16 mouse cellular contexts compared by ENCODE assay signal in genomic region chr8:77682008-77682934, GRCm38 (mm10). TPM values are rescaled to one million over a fixed set of nuclear protein-coding genes. Genes with fewer than 3 reads are reported as not detected.
DNase-seq lines count a peak whose midpoint lies in the region; ATAC-seq lines count a peak whose summit lies in the region.
"Had no signal": no experiment of that assay in that cellular context is flagged by ENCODE, and none has a peak within 500 bp of the region (broad histone marks: within the 10 kb centered on the region; RNA-seq: fewer than 3 reads in every experiment).

No protein-coding gene starts in this region.

- peak overlapping the region; percentile 71 for H3K9ac ChIP-seq in heart, embryonic 13.5 days
- H3K9ac ChIP-seq in lung, embryonic 16.5 days (ENCODE audit: low read length), result no peak overlapping the region
- H3K9ac ChIP-seq in intestine, embryonic 14.5 days (ENCODE audit: low read length), result 0 out of 2 replicates have a peak overlapping the region, but pooled peaks have one; percentile 7
- H3K9ac ChIP-seq in stomach, embryonic 14.5 days (replicated peaks; ENCODE audit: low read depth, low read length), result no peak overlapping the region
- H3K9ac ChIP-seq: forebrain, embryonic 12.5 days; liver, embryonic 13.5 days had no signal

- H3K4me3 ChIP-seq in heart, embryonic 13.5 days, result peak overlapping the region; percentile 14; the same call in 1 of the 2 replicates
- H3K4me3 ChIP-seq in lung, embryonic 16.5 days (ENCODE audit: low read length), result no peak overlapping the region
- H3K4me3 ChIP-seq in intestine, embryonic 14.5 days (ENCODE audit: low read depth, low read length), result no peak overlapping the region
- no peak overlapping the region for H3K4me3 ChIP-seq in stomach, embryonic 14.5 days (ENCODE audit: low read depth, low read length)
- H3K4me3 ChIP-seq: forebrain, embryonic 12.5 days; left cerebral cortex, adult 2 months; liver, embryonic 13.5 days had no signal

- intact Hi-C loops in heart, postnatal 25 days (cut with DNase I), result loop anchor here (5.0 kb wide), 1 partner anchor 40 kb away; the partner anchor contains the start of gene Ednra

- peaks cover 19% of the 10 kb centered on the region for H3K36me3 ChIP-seq in heart, embryonic 13.5 days
- peaks cover 5% of the 10 kb centered on the region; the same call in 1 of the 2 replicates for H3K36me3 ChIP-seq in lung, embryonic 16.5 days (ENCODE audit: control insufficient read depth, insufficient read depth, low read length)
- H3K36me3 ChIP-seq in intestine, embryonic 14.5 days (ENCODE audit: control insufficient read depth, insufficient read depth, low read length), result no peaks in the 10 kb centered on the region; the same call in 1 of the 2 replicates
- H3K36me3 ChIP-seq in stomach, embryonic 14.5 days (ENCODE audit: control insufficient read depth, insufficient read depth, low read length), result no peaks in the 10 kb centered on the region
- H3K36me3 ChIP-seq: forebrain, embryonic 12.5 days; liver, embryonic 13.5 days had no signal

- H3K27me3 ChIP-seq in heart, embryonic 13.5 days (replicated peaks), result no peaks in the 10 kb centered on the region
- no peaks in the 10 kb centered on the region for H3K27me3 ChIP-seq in lung, embryonic 16.5 days (ENCODE audit: control insufficient read depth, insufficient read depth, low read depth, low read length)
- H3K27me3 ChIP-seq in intestine, embryonic 14.5 days (replicated peaks; ENCODE audit: control insufficient read depth, insufficient read depth, low read length), result no peaks in the 10 kb centered on the region
- no peaks in the 10 kb centered on the region for H3K27me3 ChIP-seq in stomach, embryonic 14.5 days (ENCODE audit: control insufficient read depth, insufficient read depth, low read length)
- H3K27me3 ChIP-seq: CH12.LX; forebrain, embryonic 12.5 days; liver, embryonic 13.5 days had no signal

- 31% methylated on average over 15 of the region's 15 CpGs for WGBS in heart, embryonic 13.5 days
- WGBS in lung, embryonic 16.5 days, result 31% methylated on average over 15 of the region's 15 CpGs
- whole genome bisulfite sequencing in intestine, embryonic 14.5 days, result 15% methylated on average over 15 of the region's 15 CpGs
- 27% methylated on average over 15 of the region's 15 CpGs for WGBS in stomach, embryonic 14.5 days

- ATAC-seq in heart, embryonic 13.5 days (ENCODE audit: extremely low read depth, insufficient number of reproducible peaks, low FRiP score, low TSS enrichment), result no peak
- peak; percentile 37; the same call in 1 of the 2 replicates for ATAC-seq in lung, embryonic 16.5 days (ENCODE audit: low read depth)
- ATAC-seq in intestine, embryonic 14.5 days (replicated peaks; ENCODE audit: low FRiP score, low TSS enrichment, low read depth), result no peak
- no peak for ATAC-seq in stomach, embryonic 14.5 days (ENCODE audit: insufficient number of reproducible peaks, insufficient read depth, low FRiP score, low read depth)
- ATAC-seq in granulocyte monocyte progenitor cell, adult 5-6 weeks (replicated peaks; ENCODE audit: poor library complexity, severe bottlenecking), result no peak

- H3K4me1 ChIP-seq in heart, embryonic 13.5 days, result peaks cover 48% of the 10 kb centered on the region
- peaks cover 15% of the 10 kb centered on the region for H3K4me1 ChIP-seq in lung, embryonic 16.5 days (replicated peaks; ENCODE audit: control insufficient read depth, insufficient read depth, low read length)
- peaks cover 31% of the 10 kb centered on the region for H3K4me1 ChIP-seq in intestine, embryonic 14.5 days (replicated peaks; ENCODE audit: control insufficient read depth, insufficient read depth, low read length)
- peaks cover 17% of the 10 kb centered on the region for H3K4me1 ChIP-seq in stomach, embryonic 14.5 days (ENCODE audit: control insufficient read depth, insufficient read depth, low read length)
- H3K4me1 ChIP-seq: forebrain, embryonic 12.5 days; liver, embryonic 13.5 days had no signal

- peak overlapping the region; percentile 78 for H3K27ac ChIP-seq in heart, embryonic 13.5 days (replicated peaks)
- peak overlapping the region; percentile 80 for H3K27ac ChIP-seq in lung, embryonic 16.5 days (ENCODE audit: low read length)
- H3K27ac ChIP-seq in intestine, embryonic 14.5 days (ENCODE audit: low read depth), result peak overlapping the region; percentile 80
- H3K27ac ChIP-seq in stomach, embryonic 14.5 days (ENCODE audit: low read length), result peak overlapping the region; percentile 40
- H3K27ac ChIP-seq: forebrain, embryonic 12.5 days; left cerebral cortex, adult 2 months; liver, embryonic 13.5 days had no signal

- DNase-seq in heart, postnatal 25 days (ENCODE audit: low spot score), result no peak
- no peak for DNase-seq in lung, postnatal 4 days
- no peak for DNase-seq in intestine, embryonic 14.5 days (ENCODE audit: low spot score)
- DNase-seq in frontal cortex, postnatal 25 days (ENCODE audit: low spot score in 2 of 2), result no peak
- DNase-seq: adrenal gland, adult 8-10 months; cerebellum, adult 11 months; liver, embryonic 13.5 days; spleen, adult 18-20 months had no signal

- H3K4me2 ChIP-seq in heart, embryonic 13.5 days, result peak overlapping the region; percentile 57
- H3K4me2 ChIP-seq in lung, embryonic 16.5 days (ENCODE audit: low read depth, low read length), result no peak overlapping the region
- peak overlapping the region; percentile 36 for H3K4me2 ChIP-seq in intestine, embryonic 14.5 days (ENCODE audit: low read length)
- no peak overlapping the region for H3K4me2 ChIP-seq in stomach, embryonic 14.5 days (replicated peaks; ENCODE audit: low read depth, low read length)
- H3K4me2 ChIP-seq: forebrain, embryonic 12.5 days; liver, embryonic 13.5 days had no signal

- no peaks in the 10 kb centered on the region for H3K9me3 ChIP-seq in heart, embryonic 13.5 days
- H3K9me3 ChIP-seq in lung, embryonic 16.5 days (ENCODE audit: control insufficient read depth, low read length), result no peaks in the 10 kb centered on the region
- H3K9me3 ChIP-seq in intestine, embryonic 14.5 days (ENCODE audit: control insufficient read depth, low read length), result no peaks in the 10 kb centered on the region
- H3K9me3 ChIP-seq in stomach, embryonic 14.5 days (ENCODE audit: control insufficient read depth, low read depth, low read length), result no peaks in the 10 kb centered on the region
- H3K9me3 ChIP-seq: forebrain, embryonic 12.5 days; liver, embryonic 13.5 days had no signal

RNA-seq across cellular contexts. Expression of gene Ednra, which starts 42.0 kb away (rescaled TPM):
- 38.2 and 42.8 TPM in 2 replicates for polyA plus RNA-seq in heart, embryonic 13.5 days (2015; fragmentation: Nextera tagmentation; extraction: Ambion mirVana)
- 10 to 100 TPM; 45.8 to 50.9 TPM for total RNA-seq in heart, postnatal 25 days (2021)
- polyA plus RNA-seq in lung, embryonic 16.5 days (2015; fragmentation: Nextera tagmentation; extraction: Ambion mirVana), result 109 and 113 TPM in 2 replicates
- 24.5 and 28.7 TPM in 2 replicates for polyA plus RNA-seq in intestine, embryonic 14.5 days (2014; fragmentation: Nextera tagmentation; extraction: Ambion mirVana)
- polyA plus RNA-seq in stomach, embryonic 14.5 days (2014; fragmentation: Nextera tagmentation; extraction: Ambion mirVana), result 41.5 and 42.1 TPM in 2 replicates
- total RNA-seq in granulocyte monocyte progenitor cell, adult 5-6 weeks (2014; fragmentation: Nextera tagmentation), result not detected in 2 replicates
- total RNA-seq in granulocyte monocyte progenitor cell, adult 5-6 weeks (2017), result 0.82 TPM in 1 of 2 replicates, not detected in the other
- total RNA-seq: megakaryocyte-erythroid progenitor cell, adult 5-6 weeks had no signal

Comparison
In these comparisons a context has a peak if more than half of its experiments do, and no peak if none do; other contexts are left out.
1. H3K4me2 ChIP-seq: peak in heart, embryonic 13.5 days (single experiment) and intestine, embryonic 14.5 days (single experiment); none in lung, embryonic 16.5 days (single experiment) and stomach, embryonic 14.5 days (single experiment).
2. H3K9ac ChIP-seq: peak in heart, embryonic 13.5 days (single experiment) and intestine, embryonic 14.5 days (single experiment); none in lung, embryonic 16.5 days (single experiment) and stomach, embryonic 14.5 days (single experiment).
3. Peak in every context shown above with its lines, with median percentiles within 50 percentile points of each other: H3K27ac ChIP-seq.